Mouse (Mus musculus) MEL (cell line): ENCODE data around the gene Gorasp2. TPM values are rescaled to one million over a fixed set of nuclear protein-coding genes. Genes with fewer than 3 reads are reported as not detected.

ENCODE experiments used
- DNase-seq: peaks from one replicate; pipeline ENCODE4 v3.0.0; 2011; ENCODE audit warnings: low read depth, low spot score
- H3K27ac ChIP-seq: 2 replicates; pipeline ENCODE4 v1.5.1; 2012; ENCODE audit warnings: low read depth, mild to moderate bottlenecking, control low read depth, low read length, moderate library complexity; ENCODE audit not compliant: control insufficient read depth
- H3K27me3 ChIP-seq, 2 experiments: fragments of 150-350 bp in 1 of 2; sonication (generic) in 1 of 2; 2 replicates each; pipeline ENCODE4 v1.6.1; 2012; ENCODE audit warnings: low read length in 2 of 2, mild to moderate bottlenecking in 2 of 2, improper control_type of control experiment in 1 of 2, moderate library complexity in 1 of 2; ENCODE audit not compliant: insufficient read depth in 2 of 2, control insufficient read depth in 1 of 2
- H3K36me3 ChIP-seq, 2 experiments: 2 replicates each; pipeline ENCODE4 v1.6.1; 2012 to 2014; ENCODE audit warnings: low read length in 2 of 2, improper control_type of control experiment in 1 of 2, inconsistent platforms in 1 of 2, mild to moderate bottlenecking in 1 of 2; ENCODE audit not compliant: insufficient read depth in 2 of 2, control insufficient read depth in 1 of 2
- H3K4me1 ChIP-seq, 2 experiments: fragments of 150-350 bp in 1 of 2; sonication (generic) in 1 of 2; 2 replicates each; pipeline ENCODE4 v1.6.1; 2012; ENCODE audit warnings: low read length in 2 of 2, improper control_type of control experiment in 1 of 2, mild to moderate bottlenecking in 1 of 2; ENCODE audit not compliant: insufficient read depth in 2 of 2, control insufficient read depth in 1 of 2
- H3K4me3 ChIP-seq, 2 experiments: fragments of 150-350 bp in 1 of 2; sonication (generic) in 1 of 2; 2 replicates each; pipeline ENCODE4 v1.5.1; 2012; ENCODE audit warnings: low read depth in 2 of 2, low read length in 2 of 2, mild to moderate bottlenecking in 2 of 2, moderate library complexity in 2 of 2, control low read depth in 1 of 2, improper control_type of control experiment in 1 of 2; ENCODE audit not compliant: control insufficient read depth in 1 of 2, insufficient read depth in 1 of 2
- H3K79me2 ChIP-seq: 2 replicates; pipeline ENCODE4 v1.6.1; 2012; ENCODE audit warnings: mild to moderate bottlenecking, low read length, moderate library complexity; ENCODE audit not compliant: control insufficient read depth, poor library complexity, insufficient read depth
- H3K9ac ChIP-seq: 2 replicates; pipeline ENCODE4 v1.6.1; 2012; ENCODE audit warnings: low read depth, mild to moderate bottlenecking, control low read depth, low read length, moderate library complexity; ENCODE audit not compliant: control insufficient read depth, poor library complexity, severe bottlenecking
- H3K9me3 ChIP-seq: fragments of 150-350 bp; sonication (generic); replicated peaks from 2 replicates; pipeline ENCODE4 v1.6.1; 2012; ENCODE audit warnings: mild to moderate bottlenecking, low read length, improper control_type of control experiment, moderate library complexity; ENCODE audit not compliant: insufficient read depth
- CHD2 ChIP-seq: IDR thresholded peaks from 2 replicates; pipeline ENCODE4 v1.6.1; 2011; ENCODE audit warnings: low read length, improper control_type of control experiment
- CTCF ChIP-seq, 3 experiments: IDR thresholded peaks in 2 of 3; conservative IDR thresholded peaks in 1 of 3; 2 replicates each; pipeline ENCODE4 v1.5.1; 2011 to 2012; ENCODE audit warnings: low read length in 3 of 3, low read depth in 2 of 3, mild to moderate bottlenecking in 2 of 3, improper control_type of control experiment in 1 of 3, inconsistent platforms in 1 of 3, mixed read lengths in 1 of 3, moderate library complexity in 1 of 3; ENCODE audit not compliant: control insufficient read depth in 1 of 3, insufficient read depth in 1 of 3, poor library complexity in 1 of 3, severe bottlenecking in 1 of 3
- E2F4 ChIP-seq: IDR thresholded peaks from 2 replicates; pipeline ENCODE4 v1.6.1; 2011; ENCODE audit warnings: low read depth, low read length, improper control_type of control experiment, borderline replicate concordance
- JUND ChIP-seq: IDR thresholded peaks from 2 replicates; pipeline ENCODE4 v1.6.1; 2011; ENCODE audit warnings: low read depth, mild to moderate bottlenecking, improper control_type of control experiment, low read length
- KAT2A ChIP-seq: conservative IDR thresholded peaks from 2 replicates; pipeline ENCODE4 v1.6.1; 2012; ENCODE audit warnings: low read depth, low read length, improper control_type of control experiment, inconsistent platforms
- MAFK ChIP-seq: IDR thresholded peaks from 2 replicates; pipeline ENCODE4 v1.6.1; 2011; ENCODE audit warnings: low read depth, mild to moderate bottlenecking, low read length, improper control_type of control experiment, borderline replicate concordance
- MAX ChIP-seq: IDR thresholded peaks from 2 replicates; pipeline ENCODE4 v1.6.1; 2011; ENCODE audit warnings: low read length, improper control_type of control experiment
- MAZ ChIP-seq: IDR thresholded peaks from 2 replicates; pipeline ENCODE4 v1.6.1; 2012; ENCODE audit warnings: low read depth, mild to moderate bottlenecking, inconsistent platforms, low read length, improper control_type of control experiment
- MYB ChIP-seq: IDR thresholded peaks from 2 replicates; pipeline ENCODE4 v1.6.1; 2011; ENCODE audit warnings: mild to moderate bottlenecking, low read depth, low read length, improper control_type of control experiment
- MYC ChIP-seq: IDR thresholded peaks from 2 replicates; pipeline ENCODE4 v1.6.1; 2011; ENCODE audit warnings: low read depth, mild to moderate bottlenecking, low read length, improper control_type of control experiment, moderate library complexity
- NELFE ChIP-seq: IDR thresholded peaks from 2 replicates; pipeline ENCODE4 v1.6.1; 2011; ENCODE audit warnings: low read depth, low read length, improper control_type of control experiment
- POLR2A ChIP-seq, 2 experiments: IDR thresholded peaks; 2 replicates each; pipeline ENCODE4 v1.6.1; 2011 to 2012; ENCODE audit warnings: low read length in 2 of 2, mild to moderate bottlenecking in 2 of 2, control low read depth in 1 of 2, improper control_type of control experiment in 1 of 2, low read depth in 1 of 2, moderate library complexity in 1 of 2; ENCODE audit not compliant: control insufficient read depth in 1 of 2, insufficient read depth in 1 of 2, poor library complexity in 1 of 2
- POLR2AphosphoS2 ChIP-seq: IDR thresholded peaks from 2 replicates; pipeline ENCODE4 v1.6.1; 2011; ENCODE audit warnings: low read length, improper control_type of control experiment
- POLR2AphosphoS5 ChIP-seq: IDR thresholded peaks from 2 replicates; pipeline ENCODE4 v1.6.1; 2012; ENCODE audit warnings: low read depth, borderline replicate concordance, mild to moderate bottlenecking, inconsistent platforms, low read length, moderate library complexity, mixed read lengths
- RCOR1 ChIP-seq: IDR thresholded peaks from 2 replicates; pipeline ENCODE4 v1.6.1; 2012; ENCODE audit warnings: low read depth, mild to moderate bottlenecking, inconsistent platforms, low read length, improper control_type of control experiment
- SIN3A ChIP-seq: IDR thresholded peaks from 2 replicates; pipeline ENCODE4 v1.6.1; 2012; ENCODE audit warnings: low read length, improper control_type of control experiment, inconsistent platforms
- SMC3 ChIP-seq: IDR thresholded peaks from 2 replicates; pipeline ENCODE4 v1.6.1; 2011; ENCODE audit warnings: low read depth, low read length, improper control_type of control experiment
- TAL1 ChIP-seq: IDR thresholded peaks from 2 replicates; pipeline ENCODE4 v1.6.1; 2012; ENCODE audit warnings: mild to moderate bottlenecking, inconsistent platforms, low read length, moderate library complexity, mixed read lengths
- TCF12 ChIP-seq: IDR thresholded peaks from 2 replicates; pipeline ENCODE4 v1.6.1; 2014; ENCODE audit warnings: low read depth, mild to moderate bottlenecking, inconsistent platforms, low read length, improper control_type of control experiment, moderate library complexity
- UBTF ChIP-seq: IDR thresholded peaks from 2 replicates; pipeline ENCODE4 v1.6.1; 2012; ENCODE audit warnings: low read depth, mild to moderate bottlenecking, inconsistent platforms, low read length, improper control_type of control experiment, moderate library complexity, borderline replicate concordance; ENCODE audit not compliant: insufficient read depth
- USF2 ChIP-seq, 2 experiments: IDR thresholded peaks; 2 replicates each; pipeline ENCODE4 v1.6.1; 2011 to 2012; ENCODE audit warnings: improper control_type of control experiment in 2 of 2, low read length in 2 of 2, borderline replicate concordance in 1 of 2, inconsistent platforms in 1 of 2, low read depth in 1 of 2, mild to moderate bottlenecking in 1 of 2; ENCODE audit not compliant: insufficient read depth in 1 of 2
- ZKSCAN1 ChIP-seq: IDR thresholded peaks from 2 replicates; pipeline ENCODE4 v1.6.1; 2012; ENCODE audit warnings: low read depth, mild to moderate bottlenecking, inconsistent platforms, low read length, improper control_type of control experiment, moderate library complexity
- ZMIZ1 ChIP-seq: IDR thresholded peaks from 2 replicates; pipeline ENCODE4 v1.6.1; 2012; ENCODE audit warnings: low read depth, mild to moderate bottlenecking, inconsistent platforms, low read length, improper control_type of control experiment, moderate library complexity
- ZNF384 ChIP-seq: IDR thresholded peaks from 2 replicates; pipeline ENCODE4 v1.6.1; 2012; ENCODE audit warnings: low read depth, mild to moderate bottlenecking, inconsistent platforms, low read length, improper control_type of control experiment
- polyA plus RNA-seq, 2 experiments: library from polyadenylated mRNA; stranded (reverse) in 1 of 2; unstranded in 1 of 2; fragments of >175 nt in 1 of 2; fragments of >200 nt in 1 of 2; gene quantifications; 2 replicates each; pipeline versions ENCODE4 v1.2.1 to v1.2.4; 2012; ENCODE audit warnings: low replicate concordance in 2 of 2, low read depth in 1 of 2; ENCODE audit not compliant: insufficient read length in 2 of 2, insufficient read depth in 1 of 2, missing spikeins in 1 of 2
- total RNA-seq: library from RNA; depleted of rRNA; stranded (reverse); fragments of 300-350 nt; gene quantifications from 2 replicates; pipeline ENCODE4 v1.2.3, GENCODE M21; 2012

The Gorasp2 gene
- total and polyA plus RNA-seq, 3 experiments, result 81.8 to 132 (median 124) TPM

DNA sequence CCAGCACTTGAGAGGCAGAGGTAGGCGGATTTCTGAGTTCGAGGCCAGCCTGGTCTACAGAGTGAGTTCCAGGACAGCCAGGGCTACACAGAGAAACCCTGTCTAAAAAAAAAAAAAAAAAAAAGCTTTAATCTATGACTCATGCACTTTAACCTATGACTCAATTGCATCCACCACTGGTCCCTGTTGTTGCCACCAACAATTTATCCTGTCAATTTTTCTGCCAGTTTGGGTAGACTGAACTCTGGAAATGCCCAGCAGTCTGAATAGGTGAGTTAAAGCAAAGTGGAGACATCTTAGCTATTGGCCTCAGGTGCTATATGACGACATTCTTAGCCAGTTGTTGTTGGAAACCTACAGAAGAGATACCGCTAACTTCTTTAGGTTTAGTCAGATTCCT is 11.9 kb upstream of the Gorasp2 start:
- Histone ChIP-seq H3K36me3 (peaks cover 0 to 7% of the 10 kb centered on the region in 2 experiments; a peak in 2 of 4 replicates), H3K27ac (no peak overlapping the region)

DNA sequence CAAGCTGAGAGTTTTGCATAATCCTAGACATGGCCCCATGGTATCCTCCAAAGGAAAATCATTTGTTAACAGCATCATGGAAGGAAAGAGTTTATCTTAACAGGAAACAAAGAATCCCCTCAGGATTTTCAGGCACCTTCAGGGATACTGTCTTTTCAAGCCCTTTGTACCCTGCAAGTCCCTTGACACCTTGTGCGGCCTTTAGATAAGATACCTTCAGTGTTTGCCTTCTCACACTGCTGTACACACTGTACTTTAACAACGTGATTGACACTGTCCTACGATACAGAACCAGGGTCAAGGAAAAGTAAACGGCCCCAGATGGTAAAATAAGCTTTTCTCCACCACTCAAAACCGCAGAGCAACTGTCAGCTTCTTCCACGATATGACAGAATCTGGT is 9.6 kb upstream of the Gorasp2 start:
- TF ChIP-seq MAZ, result no peak
- no peak for TF ChIP-seq KAT2A
- TF ChIP-seq ZKSCAN1, result no peak
- TF ChIP-seq MYB, result no peak
- no peak for TF ChIP-seq CTCF (IDR thresholded peaks at IDR 0.05 in 2 of 3, conservative IDR thresholded peaks at IDR 0.05 in 1 of 3; ENCODE audit: control insufficient read depth in 1 of 3, insufficient read depth in 1 of 3, low read depth in 2 of 3, low read length in 3 of 3, poor library complexity in 1 of 3, severe bottlenecking in 1 of 3)
- no peak for TF ChIP-seq RCOR1
- no peak for TF ChIP-seq POLR2A (IDR thresholded peaks at IDR 0.05; ENCODE audit: control insufficient read depth in 1 of 2, insufficient read depth in 1 of 2, low read depth in 1 of 2, low read length in 2 of 2, poor library complexity in 1 of 2)
- no peak for TF ChIP-seq JUND
- TF ChIP-seq MAX, result no peak
- TF ChIP-seq NELFE, result no peak
- no peak for TF ChIP-seq TAL1
- no peak for TF ChIP-seq POLR2AphosphoS2
- TF ChIP-seq POLR2AphosphoS5, result no peak
- TF ChIP-seq USF2 (IDR thresholded peaks at IDR 0.05; ENCODE audit: borderline replicate concordance in 1 of 2, insufficient read depth in 1 of 2, low read depth in 1 of 2, low read length in 2 of 2), result no peak
- TF ChIP-seq ZNF384, result no peak
- no peak for TF ChIP-seq MYC
- Histone ChIP-seq H3K79me2 (no peaks in the 10 kb centered on the region), H3K36me3 (no peaks in the 10 kb centered on the region), H3K9ac (no peak overlapping the region), H3K27me3 (peaks cover 11 to 20% of the 10 kb centered on the region in 2 experiments), H3K4me3 (no peak overlapping the region), H3K9me3 (no peaks in the 10 kb centered on the region), H3K27ac (no peak overlapping the region), H3K4me1 (no peaks in the 10 kb centered on the region)
- DNase-seq, result no peak

More for the DNA sequence above, 11.9 kb upstream of the Gorasp2 start:
- Histone ChIP-seq H3K79me2 (no peaks in the 10 kb centered on the region), H3K4me1 (peaks cover 0 to 10% of the 10 kb centered on the region in 2 experiments; a peak in 2 of 4 replicates), H3K4me3 (no peak overlapping the region), H3K9me3 (no peaks in the 10 kb centered on the region), H3K27me3 (peaks cover 9 to 15% of the 10 kb centered on the region in 2 experiments), H3K9ac (no peak overlapping the region)
- no peak for DNase-seq
- TF ChIP-seq TCF12 (no peak), ZMIZ1 (no peak), CHD2 (no peak), JUND (no peak), SMC3 (no peak), SIN3A (no peak), MAZ (no peak), MAX (no peak), E2F4 (no peak), MYC (no peak), KAT2A (no peak), MAFK (no peak), RCOR1 (no peak), UBTF (no peak)
